Mouse (Mus musculus) hematopoietic stem cell, adult 5-6 weeks (primary cell): ENCODE data around the gene Deaf1. TPM values are rescaled to one million over a fixed set of nuclear protein-coding genes. Genes with fewer than 3 reads are reported as not detected.

Source experiments
- ATAC-seq, 2 experiments: fragments of 125-278 bp in 1 of 2; replicated peaks in 1 of 2; 2 replicates each; pipeline ENCODE4 v1.8.0; 2016 to 2017; ENCODE audit warnings: inconsistent platforms in 2 of 2, mild to moderate bottlenecking in 2 of 2, moderate number of reproducible peaks in 2 of 2, low read depth in 1 of 2, moderate TSS enrichment in 1 of 2; ENCODE audit not compliant: low FRiP score in 2 of 2, poor library complexity in 2 of 2, severe bottlenecking in 2 of 2, insufficient read depth in 1 of 2, low TSS enrichment in 1 of 2
- total RNA-seq: library from RNA; stranded (forward); fragments of 172-1452, 232-1000 nt; gene quantifications from 2 replicates; pipeline ENCODE4 v1.2.3, GENCODE M21; 2017

Deaf1 gene
- total RNA-seq, 1 experiment from 2014 or later: 25.8 TPM

GRCm38 (mm10) chr7:141315974-141316373 is 11.5 kb downstream of the Deaf1 start:
- peak; percentile 83 to 88 for ATAC-seq

- no peak for ATAC-seq
These were observed 12.4 kb downstream of the Deaf1 start for GRCm38 (mm10) chr7:141315076-141315475.

- ATAC-seq: no peak
These were observed 13.1 kb downstream of the Deaf1 start for GRCm38 (mm10) chr7:141314416-141314815.

- no peak for ATAC-seq
These were observed 23.0 kb downstream of the Deaf1 start for GRCm38 (mm10) chr7:141304537-141304936.

GRCm38 (mm10) chr7:141302702-141303268 is 24.7 kb downstream of the Deaf1 start:
- ATAC-seq: peak; percentile 37 to 50

- ATAC-seq: no peak
These were observed 26.1 kb downstream of the Deaf1 start for GRCm38 (mm10) chr7:141301386-141301785.

GRCm38 (mm10) chr7:141299175-141299574 is 28.3 kb downstream of the Deaf1 start:
- no peak for ATAC-seq

GRCm38 (mm10) chr7:141297926-141298650 is 29.4 kb downstream of the Deaf1 start:
- ATAC-seq: no peak; a peak in 1 of 4 replicates

GRCm38 (mm10) chr7:141294479-141294878 is 33.0 kb downstream of the Deaf1 start:
- ATAC-seq: no peak

GRCm38 (mm10) chr7:141293852-141294471 is 33.5 kb downstream of the Deaf1 start:
- peak in 1 of 2 experiments; percentile 19; a peak in 1 of 4 replicates for ATAC-seq

GRCm38 (mm10) chr7:141292583-141293388 is 34.7 kb downstream of the Deaf1 start:
- no peak for ATAC-seq

GRCm38 (mm10) chr7:141291921-141292582 is 35.4 kb downstream of the Deaf1 start, which contains the start of gene Drd4:
Drd4 (plus strand) TSS chr7:141292006.
- 0 out of 4 replicates have a peak, but pooled peaks of 1 of the 2 experiments have one; percentile 14 for ATAC-seq

- ATAC-seq: no peak
These were observed 39.4 kb downstream of the Deaf1 start for GRCm38 (mm10) chr7:141288042-141288441.

GRCm38 (mm10) chr7:141282756-141283155 is 44.7 kb downstream of the Deaf1 start:
- no peak for ATAC-seq

GRCm38 (mm10) chr7:141281442-141281841 is 46.0 kb downstream of the Deaf1 start:
- ATAC-seq: no peak

GRCm38 (mm10) chr7:141278766-141279590 is 48.5 kb downstream of the Deaf1 start, which contains the start of gene Sct:
Sct (minus strand) TSS chr7:141279133.
- peak; percentile 47 to 68 for ATAC-seq
